Mouse (Mus musculus) CD4-positive, CD25-positive, alpha-beta regulatory T cell, adult 4 months (primary cell): Measurements from ENCODE around the gene Olfr869. TPM values are rescaled to one million over a fixed set of nuclear protein-coding genes. Genes with fewer than 3 reads are reported as not detected.

Experiments
- ATAC-seq: one replicate; pipeline ENCODE4 v1.8.0; 2017
- polyA plus RNA-seq, 2 experiments: library from polyadenylated mRNA; unstranded; fragments of 100-300 nt; shearing (Covaris generic); gene quantifications; one replicate each; pipeline ENCODE4 v1.2.1; 2017

The Olfr869 gene
- not detected for polyA plus RNA-seq

- no peak for ATAC-seq
Measured at GRCm38 (mm10) chr9:20128709-20129108, at the start of gene Olfr869. Olfr869 (plus strand) TSS chr9:20129009.

DNA sequence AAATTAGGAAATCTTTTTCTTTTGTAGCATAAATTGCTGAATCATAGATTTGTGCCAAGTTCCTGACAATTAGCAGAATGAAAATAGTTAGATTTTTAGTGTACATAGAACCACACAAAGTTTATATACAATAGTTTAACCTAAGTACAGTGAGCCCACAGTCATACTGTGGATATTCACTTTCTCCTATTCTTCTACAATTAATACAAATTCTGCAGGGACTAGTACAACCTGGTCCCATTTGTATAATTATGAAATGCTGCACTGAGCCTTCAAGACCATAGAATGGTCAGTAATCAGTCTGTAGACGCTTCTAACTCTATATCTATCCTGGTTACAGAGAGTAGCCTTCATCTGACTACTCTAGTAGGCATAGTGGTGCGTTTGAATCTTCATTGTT lies 30.5 kb upstream of the Olfr869 start, which contains the start of gene Olfr868:
TSS of gene Olfr868 (plus strand) at position 301 of the 400 bp plus-strand sequence.
- ATAC-seq = no peak

DNA sequence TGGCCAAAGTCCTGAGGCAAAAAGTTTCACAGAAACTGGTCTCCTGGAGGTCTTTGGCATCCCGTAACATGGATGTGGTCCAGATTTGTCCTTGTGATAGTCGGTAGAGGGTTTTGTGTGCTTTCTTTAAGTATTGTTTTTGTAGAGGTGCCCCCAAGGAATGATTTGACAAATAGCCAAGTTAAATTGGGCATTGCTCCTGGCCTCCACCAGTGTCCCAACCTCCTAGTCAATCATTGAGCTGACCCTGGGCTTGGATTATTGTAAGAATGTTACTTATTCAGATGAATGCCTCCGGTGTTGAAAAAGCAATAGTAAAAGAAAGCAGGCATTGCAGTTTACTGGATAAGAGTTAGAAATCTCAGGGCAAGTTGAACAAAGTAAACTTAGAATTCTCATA lies 20.9 kb downstream of the Olfr869 start:
- no peak for ATAC-seq

- ATAC-seq = no peak
Measured at GRCm38 (mm10) chr9:20173957-20174356, 45.1 kb downstream of the Olfr869 start, which contains the start of gene Olfr870. Olfr870 (minus strand) TSS chr9:20174057.

GRCm38 (mm10) chr9:20179463-20179862 lies 50.7 kb downstream of the Olfr869 start:
- no peak for ATAC-seq

Other genes with a start within 250 kb of the Olfr869 start
- gene Olfr862, start 241.0 kb upstream of the Olfr869 start, polyA plus RNA-seq = not detected
- gene Olfr77, start 212.1 kb upstream of the Olfr869 start, polyA plus RNA-seq = 1 to 10 TPM; 1.3 to 2.6 TPM
- not detected for gene Olfr866, start 101.0 kb upstream of the Olfr869 start, polyA plus RNA-seq
- gene Olfr867, start 71.4 kb upstream of the Olfr869 start, polyA plus RNA-seq = not detected
- not detected for gene Olfr868, start 30.4 kb upstream of the Olfr869 start, polyA plus RNA-seq
- gene Olfr870, start 45.0 kb downstream of the Olfr869 start, polyA plus RNA-seq = not detected
- gene Olfr871, start 83.2 kb downstream of the Olfr869 start, polyA plus RNA-seq = not detected
- not detected for gene Olfr872, start 108.1 kb downstream of the Olfr869 start, polyA plus RNA-seq
- gene Olfr39, start 153.3 kb downstream of the Olfr869 start, polyA plus RNA-seq = not detected
- not detected for gene Olfr873, start 169.5 kb downstream of the Olfr869 start, polyA plus RNA-seq
- not detected for gene Olfr18, start 207.1 kb downstream of the Olfr869 start, polyA plus RNA-seq